Mouse (Mus musculus): ENCODE data around the gene Adad2.

Gene Adad2

DNA sequence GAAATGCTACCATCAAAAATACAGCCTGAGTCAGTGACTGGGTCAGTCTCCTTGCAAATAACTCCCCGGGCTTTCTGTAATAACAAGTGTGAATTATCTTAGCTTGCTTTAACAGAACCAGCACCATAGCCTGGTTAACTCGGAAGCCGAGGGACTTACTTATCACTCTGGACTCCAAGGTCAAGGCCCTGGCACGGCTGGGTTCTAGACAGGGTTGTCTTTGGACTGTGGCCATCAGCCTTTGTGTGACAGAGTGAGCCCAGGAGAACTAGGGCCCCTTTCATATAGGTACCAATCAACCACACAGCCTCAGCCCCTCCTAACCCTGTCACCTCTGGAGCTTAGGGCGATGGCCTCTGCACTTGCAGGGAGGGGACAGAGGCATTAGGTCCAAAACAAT lies 28.5 kb downstream of the Adad2 start:
- no peak for DNase-seq (ENCODE audit: low spot score in 2 of 2)

DNA sequence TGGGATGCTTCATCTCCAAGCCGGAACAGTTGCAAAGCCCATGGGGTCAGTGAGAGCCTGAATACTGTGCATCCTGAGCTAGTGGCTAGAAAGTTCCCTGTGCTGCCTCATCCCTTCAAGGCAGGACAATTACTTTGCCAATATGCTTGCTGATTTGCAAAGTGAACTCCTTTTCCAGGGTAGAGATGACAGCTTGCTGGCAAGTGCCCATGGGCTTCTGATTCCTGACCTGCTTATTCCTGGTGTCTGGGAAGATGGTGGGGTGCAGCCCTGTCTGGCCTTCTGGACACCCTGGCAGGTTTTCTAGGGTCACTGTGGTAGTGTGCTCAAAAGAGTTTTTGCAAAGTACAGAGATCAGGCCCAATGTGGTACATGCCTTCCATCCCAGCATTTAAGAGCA lies 30.4 kb downstream of the Adad2 start:
- DNase-seq (ENCODE audit: low spot score in 2 of 2), result no peak

DNA sequence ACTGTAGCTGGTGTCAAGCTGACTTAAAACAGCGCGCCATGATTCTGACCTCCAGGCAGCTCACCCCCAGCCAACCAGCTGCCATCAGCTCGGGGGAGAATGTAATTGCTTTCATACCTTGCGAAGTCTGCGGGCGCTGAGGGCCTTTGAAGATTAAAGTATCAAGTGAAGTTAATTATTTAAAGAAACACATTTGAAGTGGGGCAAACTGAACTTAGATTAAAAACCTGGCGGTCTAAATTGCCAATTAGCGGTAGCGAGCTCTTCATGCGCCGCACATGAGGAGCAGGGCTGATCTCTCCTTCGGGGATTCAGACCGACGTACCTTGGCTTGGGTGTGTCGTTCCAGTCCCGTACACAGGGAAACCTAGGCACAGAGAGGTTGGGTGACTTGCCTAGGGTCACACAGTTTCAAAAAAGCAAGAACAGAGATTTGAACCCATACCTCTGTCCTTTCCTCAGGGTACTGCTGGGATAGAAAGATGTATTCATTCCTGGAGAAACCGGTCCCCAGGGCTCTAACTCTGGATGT lies 31.9 kb downstream of the Adad2 start:
- no peak for DNase-seq (ENCODE audit: low spot score in 2 of 2)

DNA sequence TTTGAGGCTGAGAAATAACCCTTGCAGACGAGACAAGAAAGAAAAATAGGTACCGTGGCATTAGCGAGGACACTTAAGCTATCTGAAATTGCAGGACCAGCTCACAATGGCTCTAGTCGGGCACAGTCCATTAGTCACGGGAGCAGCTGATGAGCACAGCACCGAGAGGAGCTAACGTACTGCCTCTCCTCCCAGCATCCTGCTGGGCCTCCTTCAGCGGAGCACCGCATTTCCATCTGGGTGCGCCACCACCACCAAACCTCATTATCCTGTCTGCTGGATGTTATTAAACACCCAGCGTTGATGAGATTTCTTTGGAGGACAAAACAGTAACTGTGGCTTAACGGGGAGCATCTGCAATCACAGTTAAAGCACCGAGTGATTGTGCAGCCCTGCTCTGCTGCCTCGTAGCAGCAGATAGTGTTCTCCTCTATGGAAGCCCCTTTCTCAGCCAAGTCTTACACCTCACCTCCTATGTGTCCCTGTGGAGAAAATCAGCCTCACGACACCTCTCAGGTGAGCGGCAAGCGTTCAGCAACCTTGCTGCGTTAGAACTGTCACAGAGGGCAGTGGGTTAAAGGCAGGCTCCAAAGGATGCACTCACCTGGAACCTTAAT lies 32.5 kb downstream of the Adad2 start:
- no peak for DNase-seq (ENCODE audit: low spot score in 2 of 2)

DNA sequence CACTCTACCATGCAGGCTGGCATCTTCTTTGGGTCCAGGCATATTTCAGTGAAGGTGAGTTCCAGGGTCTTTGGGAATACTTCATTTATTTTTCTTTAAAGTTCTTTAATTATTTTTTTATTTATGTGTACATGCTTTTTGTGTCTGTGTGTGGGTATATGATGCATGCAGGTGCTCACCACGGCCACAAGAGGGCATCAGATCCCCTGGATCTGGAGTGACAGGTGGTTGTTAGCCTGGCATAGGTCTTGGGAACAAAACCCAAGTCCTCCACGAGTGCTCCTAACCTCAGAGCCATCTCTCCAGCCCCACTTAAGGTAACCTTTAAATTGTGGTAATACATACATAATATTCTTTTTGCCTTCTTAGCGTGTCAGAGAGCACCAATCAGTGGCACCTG lies 33.6 kb downstream of the Adad2 start:
- no peak for DNase-seq (ENCODE audit: low spot score in 2 of 2)

DNA sequence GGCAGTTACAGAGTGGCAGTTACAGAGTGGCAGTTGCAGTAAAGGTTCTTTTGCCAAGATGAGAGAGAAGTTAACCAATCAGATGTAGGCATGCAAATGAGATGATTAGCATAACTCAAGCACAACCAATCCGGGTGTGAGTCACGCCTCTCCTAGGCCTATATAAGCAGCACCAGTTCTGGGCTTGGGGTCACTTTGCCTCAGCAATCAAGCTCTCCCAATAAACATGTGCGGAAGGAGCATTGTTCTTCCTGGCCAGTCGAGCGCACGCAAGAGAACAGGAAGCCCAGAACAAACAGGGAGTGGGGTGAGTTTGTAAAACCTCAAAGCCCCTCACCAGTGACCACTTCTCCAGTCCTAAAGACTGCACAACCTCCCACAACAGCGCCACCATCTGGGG lies 34.3 kb downstream of the Adad2 start:
- no peak for DNase-seq (ENCODE audit: low spot score in 2 of 2)

DNA sequence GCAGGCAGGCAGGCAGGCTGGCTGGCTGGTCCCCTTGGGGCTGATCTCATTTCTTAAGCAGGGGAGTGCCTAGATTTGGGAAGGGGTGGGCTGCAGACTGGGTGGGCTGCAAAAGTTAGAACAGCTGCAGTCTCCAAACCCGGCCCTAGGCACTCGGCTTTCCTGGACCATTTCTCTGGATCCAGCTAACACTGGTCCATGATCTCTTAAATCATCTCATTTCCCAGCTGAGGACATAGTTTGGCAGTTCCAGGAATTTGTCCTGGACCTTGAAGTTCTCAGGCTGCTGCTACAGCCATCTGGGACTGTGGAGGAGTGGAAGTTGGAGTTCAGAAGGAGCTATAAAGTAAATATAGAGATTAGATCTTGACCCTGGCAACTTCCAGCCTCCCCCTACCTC lies 38.8 kb downstream of the Adad2 start:
- DNase-seq (ENCODE audit: low spot score in 2 of 2), result no peak

DNA sequence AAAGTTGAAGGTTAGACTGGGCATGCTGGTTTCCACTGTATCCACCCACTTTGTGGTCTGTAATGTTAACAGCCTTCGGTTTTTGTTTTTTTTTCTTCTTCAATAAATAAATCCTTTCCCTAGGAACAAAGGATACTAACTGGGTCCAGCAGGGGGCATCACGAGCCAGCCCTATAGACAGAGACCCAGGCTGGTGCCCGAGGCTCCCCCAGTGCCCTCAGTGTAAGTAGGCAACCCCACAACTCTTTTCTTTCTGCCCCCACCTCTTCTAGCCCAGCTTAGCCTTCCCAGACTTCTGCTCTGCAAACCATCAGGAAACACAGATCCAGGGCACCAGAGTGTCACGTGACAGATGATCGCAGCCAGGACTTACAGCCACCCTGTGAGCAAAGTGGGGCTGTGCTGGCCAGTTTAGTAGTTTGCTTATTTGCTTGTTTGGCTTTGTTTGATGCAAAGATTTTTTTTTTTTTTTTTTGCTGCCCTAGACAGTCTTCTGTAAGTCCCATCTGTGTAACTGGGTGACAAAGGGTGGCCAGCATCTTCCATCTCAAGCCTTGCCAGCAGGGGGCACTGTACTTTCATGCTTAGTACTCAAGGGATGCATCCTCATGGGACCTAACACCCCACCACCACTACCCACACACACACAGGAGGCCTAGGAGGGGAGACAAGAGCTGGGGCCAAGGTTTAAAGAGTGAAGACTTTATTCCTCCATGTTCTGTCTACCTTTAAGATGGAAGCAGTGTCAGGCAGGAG lies 44.3 kb downstream of the Adad2 start:
- DNase-seq (ENCODE audit: low spot score in 2 of 2), result no peak

DNA sequence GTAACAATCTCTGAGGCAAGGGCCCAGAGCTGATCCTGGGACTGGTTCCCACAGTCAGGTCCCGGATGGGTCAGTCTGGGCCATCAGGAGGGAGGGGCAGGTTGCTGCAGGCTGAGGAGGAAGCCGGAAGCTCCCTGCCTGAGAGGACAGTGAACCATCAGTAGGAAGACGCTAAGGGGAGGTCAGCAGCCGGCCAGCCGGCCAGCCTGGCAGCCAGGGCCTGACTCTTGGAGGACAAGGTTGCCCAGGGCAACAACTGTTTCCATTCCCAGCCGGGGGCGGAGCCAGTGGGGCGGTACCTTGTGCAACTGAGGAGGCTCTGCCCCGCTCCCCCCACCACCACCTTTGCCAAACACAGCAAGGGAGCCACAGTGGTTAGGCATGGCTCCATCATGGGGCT lies 48.5 kb downstream of the Adad2 start:
- DNase-seq (ENCODE audit: low spot score in 2 of 2), result peak in 1 of 2 experiments; percentile 9

DNA sequence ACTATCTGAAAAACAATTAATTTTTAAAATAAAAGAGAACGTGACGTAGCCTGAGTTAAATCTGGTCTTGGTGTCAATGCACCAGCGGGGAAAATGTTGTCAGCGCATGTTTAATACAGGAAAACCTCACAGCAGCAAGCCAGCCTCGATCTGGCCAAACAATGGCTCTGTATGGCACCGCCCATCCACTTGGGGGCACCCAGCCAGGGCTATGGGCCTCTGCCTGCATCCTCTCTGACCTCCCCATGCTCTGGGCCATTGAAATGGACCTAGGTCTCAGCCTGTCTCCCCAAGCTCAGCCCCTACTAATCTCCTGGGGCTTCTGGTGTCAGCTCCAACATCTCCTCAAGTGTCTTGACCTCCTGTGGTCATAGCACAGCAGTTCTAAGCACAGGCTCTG lies 49.3 kb downstream of the Adad2 start:
- DNase-seq (ENCODE audit: low spot score in 2 of 2), result no peak

DNA sequence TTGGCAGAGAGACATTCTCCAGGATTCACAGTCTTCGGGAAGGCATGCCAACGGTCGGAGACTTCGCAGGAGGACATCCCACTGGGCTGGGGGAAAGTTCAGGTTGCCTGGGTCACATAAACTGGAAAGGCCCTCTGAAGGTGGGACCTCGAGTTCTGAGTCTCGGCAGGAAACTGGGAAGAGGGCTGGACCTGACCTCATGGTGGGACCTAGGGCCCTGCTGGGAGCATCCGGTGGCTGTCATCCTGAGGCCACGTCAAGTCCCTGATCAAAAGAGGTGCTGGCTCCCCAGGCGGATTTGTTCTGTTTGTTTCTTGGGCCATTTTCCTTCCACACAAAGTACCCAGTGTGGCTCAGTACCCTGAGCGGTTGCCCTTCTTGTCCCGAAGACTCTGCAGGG lies 50.9 kb downstream of the Adad2 start:
- DNase-seq (ENCODE audit: low spot score in 2 of 2), result no peak

DNA sequence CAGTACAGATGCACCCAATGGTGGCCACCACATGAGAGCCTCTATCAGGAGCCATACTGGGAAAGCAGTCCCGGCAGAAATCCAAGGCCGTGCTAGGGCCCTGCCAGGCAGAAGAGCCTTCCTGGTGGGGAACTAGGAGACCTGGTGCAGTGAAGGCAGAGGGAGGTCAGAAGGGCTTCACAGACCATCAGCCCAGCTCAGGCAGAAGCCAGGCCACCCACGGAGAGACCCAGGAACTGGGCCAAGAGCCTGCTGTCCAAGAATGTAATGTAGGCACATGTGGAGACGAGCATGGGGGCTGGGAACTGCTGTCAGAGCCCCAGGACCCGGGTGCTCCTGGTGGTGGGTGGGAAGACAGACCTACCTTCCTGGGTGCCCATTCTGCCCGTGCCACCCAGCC lies 52.7 kb downstream of the Adad2 start:
- DNase-seq (ENCODE audit: low spot score in 2 of 2), result no peak

Measured in right cerebral cortex, adult 2 months (tissue).